25 mouse cellular contexts compared by ENCODE assay signal in the genomic region with DNA sequence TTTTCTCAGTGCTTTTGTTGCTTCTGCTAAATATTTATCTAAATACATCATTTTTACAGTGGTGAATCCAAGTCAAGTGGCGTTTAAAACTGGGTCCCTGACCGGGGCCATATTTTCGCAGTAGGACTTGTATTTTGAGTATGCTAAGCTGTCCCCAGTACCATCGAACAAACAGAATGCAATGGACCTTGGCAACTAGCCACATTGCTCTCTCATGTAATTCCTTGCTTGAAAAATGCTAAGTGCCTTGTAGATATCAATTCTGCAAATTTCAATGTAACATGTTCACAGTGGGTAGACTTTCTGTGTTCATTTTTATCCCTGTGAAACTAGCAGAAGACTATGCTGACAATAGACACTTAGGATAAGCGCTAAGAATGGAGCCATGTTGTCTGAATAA. TPM values are rescaled to one million over a fixed set of nuclear protein-coding genes. Genes with fewer than 3 reads are reported as not detected.
"Had no signal": no experiment of that assay in that cellular context is flagged by ENCODE, and none has a peak within 500 bp of the region (broad histone marks: within the 10 kb centered on the region; RNA-seq: fewer than 3 reads in every experiment).

No protein-coding gene starts in this region.

- H3K9ac ChIP-seq: forebrain, embryonic 15.5 days; forebrain, postnatal 0 days; heart, embryonic 13.5 days; heart, embryonic 15.5 days; hindbrain, embryonic 13.5 days; hindbrain, embryonic 15.5 days; limb, embryonic 13.5 days; limb, embryonic 15.5 days had no signal

- H3K36me3 ChIP-seq: forebrain, embryonic 15.5 days; heart, embryonic 13.5 days; heart, embryonic 15.5 days; hindbrain, embryonic 13.5 days; hindbrain, embryonic 15.5 days; limb, embryonic 13.5 days; limb, embryonic 15.5 days had no signal

- ATAC-seq: forebrain, embryonic 15.5 days; forebrain, postnatal 0 days; hindbrain, postnatal 0 days had no signal

- H3K4me1 ChIP-seq: forebrain, embryonic 15.5 days; heart, embryonic 13.5 days; heart, embryonic 15.5 days; hindbrain, embryonic 13.5 days; hindbrain, embryonic 15.5 days; limb, embryonic 13.5 days; limb, embryonic 15.5 days had no signal

- DNase-seq: forebrain, postnatal 0 days; gastrocnemius, postnatal 14 days; gastrocnemius, postnatal 36 days; heart, adult 18-20 months; heart, postnatal 14 days; heart, postnatal 36 days; kidney, adult 11 months; layer of hippocampus, adult 9-11 months; layer of hippocampus, postnatal 36 days; left cerebral cortex, postnatal 4 days had no signal

- H3K4me3 ChIP-seq: forebrain, embryonic 15.5 days; heart, embryonic 13.5 days; heart, embryonic 15.5 days; hindbrain, embryonic 13.5 days; hindbrain, embryonic 15.5 days; limb, embryonic 13.5 days; limb, embryonic 15.5 days had no signal

- H3K27ac ChIP-seq: forebrain, embryonic 15.5 days; heart, embryonic 13.5 days; heart, embryonic 15.5 days; hindbrain, embryonic 13.5 days; hindbrain, embryonic 15.5 days; hindbrain, postnatal 0 days; kidney, postnatal 0 days; limb, embryonic 13.5 days; limb, embryonic 15.5 days had no signal

- H3K9me3 ChIP-seq: forebrain, embryonic 15.5 days; heart, embryonic 13.5 days; heart, embryonic 15.5 days; hindbrain, embryonic 13.5 days; hindbrain, embryonic 15.5 days; limb, embryonic 13.5 days; limb, embryonic 15.5 days had no signal

- H3K4me2 ChIP-seq: forebrain, embryonic 15.5 days; heart, embryonic 11.5 days; heart, embryonic 13.5 days; heart, embryonic 15.5 days; hindbrain, embryonic 13.5 days; hindbrain, embryonic 15.5 days; limb, embryonic 13.5 days; limb, embryonic 15.5 days had no signal

- H3K27me3 ChIP-seq: forebrain, embryonic 15.5 days; heart, embryonic 13.5 days; heart, embryonic 15.5 days; hindbrain, embryonic 13.5 days; hindbrain, embryonic 15.5 days; limb, embryonic 13.5 days; limb, embryonic 15.5 days had no signal

RNA-seq across cellular contexts. Expression of gene Fga, which starts 4.7 kb away (rescaled TPM):
- polyA plus RNA-seq: forebrain, embryonic 15.5 days; hindbrain, embryonic 11.5 days; hindbrain, embryonic 13.5 days; hindbrain, postnatal 0 days; limb, embryonic 11.5 days had no signal

RNA-seq across cellular contexts. Expression of gene Fgg, which starts 13.7 kb away (rescaled TPM):
- polyA plus RNA-seq: forebrain, embryonic 15.5 days; forebrain, postnatal 0 days; hindbrain, embryonic 11.5 days; hindbrain, embryonic 13.5 days; intestine, embryonic 14.5 days; kidney, embryonic 14.5 days; large intestine, adult 2 months had no signal

RNA-seq across cellular contexts. Expression of gene Fgb, which starts 28.5 kb away (rescaled TPM):
- polyA plus RNA-seq: forebrain, embryonic 15.5 days; forebrain, postnatal 0 days; hindbrain, embryonic 11.5 days; hindbrain, embryonic 13.5 days; hindbrain, postnatal 0 days; limb, embryonic 13.5 days had no signal
